Mouse (Mus musculus) kidney, adult 2 months (tissue): ENCODE results near the gene Zscan10.

Experiments used
- CTCF ChIP-seq: fragments of 200-500 bp; conservative IDR thresholded peaks from 2 replicates; pipeline ENCODE4 v1.5.1; 2011; ENCODE audit warnings: low read depth, mild to moderate bottlenecking, control low read depth, low read length, moderate library complexity, mixed read lengths; ENCODE audit not compliant: insufficient read depth, insufficient read length
- POLR2A ChIP-seq: fragments of 200-500 bp; IDR thresholded peaks from one replicate; pipeline ENCODE4 v1.6.1; 2011; ENCODE audit warnings: low read depth, low read length, control low read depth

DNA sequence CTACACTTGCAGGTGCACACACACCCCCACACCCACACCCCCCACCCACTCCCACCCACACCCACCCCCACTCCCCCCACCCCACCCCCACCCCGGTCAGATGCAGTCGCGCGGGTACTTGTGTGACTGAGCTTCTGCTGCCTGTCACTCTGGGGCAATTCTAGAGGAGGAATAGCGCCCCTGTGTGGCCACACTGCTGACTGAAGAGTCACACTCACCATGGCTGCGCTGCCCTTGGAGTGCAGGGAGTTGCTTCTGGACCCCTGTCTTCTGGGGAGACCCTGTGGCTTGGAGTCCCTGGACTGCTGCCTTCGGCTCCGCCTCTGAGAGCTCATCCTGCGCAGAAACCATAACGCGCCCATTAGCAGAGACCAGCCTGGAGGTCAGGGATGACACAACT is 40.9 kb upstream of the Zscan10 start:
- TF ChIP-seq CTCF (peak; percentile 62), POLR2A (no peak)
